Mouse (Mus musculus): ENCODE data around the gene Rassf8.
A peak's percentile ranks its signal among the peaks of the same experiment; 100 is the strongest.

GRCm38 (mm10) chr6:145823588-145824234 is 77.2 kb downstream of the Rassf8 start:
- TF ChIP-seq POLR2A (IDR thresholded peaks at IDR 0.05; ENCODE audit: borderline replicate concordance, low read depth, low read length), result no peak
- peak; percentile 41 for TF ChIP-seq CTCF (IDR thresholded peaks at IDR 0.05; ENCODE audit: low read depth, low read length)
